Mouse (Mus musculus): ENCODE results near the gene Sp7. TPM values are rescaled to one million over a fixed set of nuclear protein-coding genes. Genes with fewer than 3 reads are reported as not detected.
"Not testable (repeated sequence)": the region's sequence is repeated elsewhere in the genome, so short reads cannot be mapped to it uniquely, and the experiment has no call there.

Sp7 gene
- polyA plus RNA-seq, 1 experiment from 2014 or later = 0.36 TPM

DNA sequence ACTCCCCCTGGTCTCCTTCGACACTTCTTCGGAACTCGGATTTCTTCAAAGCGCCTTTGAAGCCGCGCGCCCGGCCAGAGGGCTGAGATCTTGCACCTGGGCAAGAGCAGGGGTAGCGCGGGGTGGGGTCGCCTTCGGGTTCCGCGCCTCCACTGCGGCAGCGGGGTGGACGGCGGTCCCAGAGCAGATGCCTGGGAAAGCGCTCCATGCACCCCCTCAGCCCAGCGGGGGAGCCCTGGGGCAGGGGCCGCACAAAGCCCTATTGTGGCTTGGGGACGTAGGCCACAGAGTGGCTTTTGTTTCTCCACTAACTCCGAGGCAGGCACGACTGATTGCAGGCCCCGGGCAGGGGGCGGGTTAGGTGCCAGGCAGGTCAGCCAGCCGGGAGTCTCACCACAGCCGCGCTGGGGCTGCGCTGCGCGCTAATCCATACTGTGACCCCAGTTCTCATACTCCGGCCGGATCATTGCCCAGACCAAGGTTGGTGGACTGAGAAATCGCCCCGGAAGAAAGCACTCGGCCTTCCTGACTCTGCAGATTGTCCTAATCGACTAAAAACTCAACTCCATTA lies 11.0 kb downstream of the Sp7 start:
- Histone ChIP-seq H3K4me2 (replicated peaks) (peak overlapping the region; percentile 99), H3K9ac (replicated peaks) (peak overlapping the region; percentile 71), H3K9me3 (no peaks in the 10 kb centered on the region), H3K36me3 (no peaks in the 10 kb centered on the region), H3K4me3 (peak overlapping the region; percentile 64), H3K27ac (replicated peaks) (peak overlapping the region; percentile 64), H3K27me3 (peaks cover 36% of the 10 kb centered on the region), H3K4me1 (peaks cover 28% of the 10 kb centered on the region)
- WGBS = 2% methylated on average over 38 of the region's 38 CpGs
- peak; percentile 31; the same call in 1 of the 2 replicates for ATAC-seq (replicated peaks)

- under 1% methylated on average over 47 of the region's 49 CpGs for WGBS
- no peaks in the 10 kb centered on the region for H3K9me3 ChIP-seq
- peak overlapping the region; percentile 64 for H3K4me3 ChIP-seq
- peak; percentile 47 for ATAC-seq (replicated peaks)
- no peaks in the 10 kb centered on the region for H3K36me3 ChIP-seq
- peaks cover 36% of the 10 kb centered on the region for H3K27me3 ChIP-seq
- H3K27ac ChIP-seq (replicated peaks) = peak overlapping the region; percentile 64
- peak overlapping the region; percentile 71 for H3K9ac ChIP-seq (replicated peaks)
- peak overlapping the region; percentile 99 for H3K4me2 ChIP-seq (replicated peaks)
- peaks cover 28% of the 10 kb centered on the region for H3K4me1 ChIP-seq
Measured at GRCm38 (mm10) chr15:102355134-102355870, 11.7 kb downstream of the Sp7 start.

GRCm38 (mm10) chr15:102353986-102354385 lies 13.0 kb downstream of the Sp7 start:
- no peak overlapping the region for H3K9ac ChIP-seq (replicated peaks)
- H3K27me3 ChIP-seq = peaks cover 32% of the 10 kb centered on the region
- H3K9me3 ChIP-seq = no peaks in the 10 kb centered on the region
- peaks cover 37% of the 10 kb centered on the region for H3K4me1 ChIP-seq
- no peak overlapping the region for H3K4me2 ChIP-seq (replicated peaks)
- ATAC-seq (replicated peaks) = no peak
- H3K4me3 ChIP-seq = no peak overlapping the region
- H3K27ac ChIP-seq (replicated peaks) = no peak overlapping the region
- 80% methylated on average over 2 of the region's 2 CpGs for WGBS
- no peaks in the 10 kb centered on the region for H3K36me3 ChIP-seq

- peaks cover 29% of the 10 kb centered on the region for H3K4me1 ChIP-seq
- no peak overlapping the region for H3K4me2 ChIP-seq (replicated peaks)
- no peak for ATAC-seq (replicated peaks)
- no peaks in the 10 kb centered on the region for H3K9me3 ChIP-seq
- 0 out of 2 replicates have a peak, but pooled peaks cover under 1% of the 10 kb centered on the region for H3K36me3 ChIP-seq
- H3K27ac ChIP-seq (replicated peaks) = no peak overlapping the region
- no peak overlapping the region for H3K9ac ChIP-seq (replicated peaks)
- H3K4me3 ChIP-seq = no peak overlapping the region
- 57% methylated on average over 2 of the region's 2 CpGs for WGBS
- H3K27me3 ChIP-seq = peaks cover 14% of the 10 kb centered on the region
Measured at GRCm38 (mm10) chr15:102352177-102352576, 14.8 kb downstream of the Sp7 start.

DNA sequence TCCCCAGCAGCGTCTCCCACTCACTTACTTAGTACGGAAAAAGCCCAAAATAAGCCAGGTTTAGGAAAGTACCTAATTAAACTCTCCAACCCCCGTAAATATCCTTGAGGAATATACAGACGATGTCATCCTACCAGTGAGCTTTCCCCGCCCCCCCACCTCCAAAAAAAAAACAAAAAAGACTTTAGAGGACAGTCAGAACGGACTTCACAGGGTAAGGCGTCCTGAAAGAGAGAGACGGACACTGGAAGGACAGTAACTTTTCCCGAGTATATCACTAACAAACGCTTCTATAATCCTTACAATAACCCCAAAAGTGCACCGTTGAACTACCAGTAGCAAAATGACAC lies 16.1 kb downstream of the Sp7 start:
- H3K4me3 ChIP-seq = peak overlapping the region; percentile 92
- H3K36me3 ChIP-seq = peaks cover 6% of the 10 kb centered on the region; the same call in 1 of the 2 replicates
- peak; percentile 9; the same call in 1 of the 2 replicates for ATAC-seq (replicated peaks)
- peak overlapping the region; percentile 81; the same call in 1 of the 2 replicates for H3K9ac ChIP-seq (replicated peaks)
- peaks cover 5% of the 10 kb centered on the region for H3K27me3 ChIP-seq
- H3K4me2 ChIP-seq (replicated peaks) = peak overlapping the region; percentile 95
- peaks cover 26% of the 10 kb centered on the region for H3K4me1 ChIP-seq
- 10% methylated on average over 11 of the region's 11 CpGs for WGBS
- H3K27ac ChIP-seq (replicated peaks) = peak overlapping the region; percentile 83; the same call in 1 of the 2 replicates
- no peaks in the 10 kb centered on the region for H3K9me3 ChIP-seq

GRCm38 (mm10) chr15:102350138-102350941 lies 16.6 kb downstream of the Sp7 start, which contains the start of gene Aaas:
Gene Aaas, minus strand, starts transcription at chr15:102350771.
- H3K4me1 ChIP-seq = peaks cover 20% of the 10 kb centered on the region

GRCm38 (mm10) chr15:102346444-102346843 lies 20.5 kb downstream of the Sp7 start:
- Histone ChIP-seq H3K9ac (replicated peaks) (no peak overlapping the region), H3K4me3 (no peak overlapping the region), H3K27me3 (no peaks in the 10 kb centered on the region), H3K9me3 (no peaks in the 10 kb centered on the region), H3K4me1 (peaks cover 13% of the 10 kb centered on the region), H3K36me3 (peaks cover 17% of the 10 kb centered on the region; the same call in 1 of the 2 replicates), H3K27ac (replicated peaks) (no peak overlapping the region), H3K4me2 (replicated peaks) (no peak overlapping the region)
- 85% methylated on average over 4 of the region's 4 CpGs for WGBS
- ATAC-seq (replicated peaks) = no peak

More at GRCm38 (mm10) chr15:102350138-102350941, 16.6 kb downstream of the Sp7 start, which contains the start of gene Aaas:
- Histone ChIP-seq H3K4me3 (peak within 1 kb of the TSS; percentile 92), H3K9ac (replicated peaks) (peak within 1 kb of the TSS; percentile 81), H3K27ac (replicated peaks) (peak within 1 kb of the TSS; percentile 83), H3K36me3 (peaks cover 10% of the 10 kb centered on the region; the same call in 1 of the 2 replicates), H3K4me2 (replicated peaks) (peak within 1 kb of the TSS; percentile 95), H3K9me3 (no peaks in the 10 kb centered on the region), H3K27me3 (no peaks in the 10 kb centered on the region)
- under 1% methylated on average over 56 of the region's 56 CpGs for WGBS
- peak; percentile 92 for ATAC-seq (replicated peaks)

DNA sequence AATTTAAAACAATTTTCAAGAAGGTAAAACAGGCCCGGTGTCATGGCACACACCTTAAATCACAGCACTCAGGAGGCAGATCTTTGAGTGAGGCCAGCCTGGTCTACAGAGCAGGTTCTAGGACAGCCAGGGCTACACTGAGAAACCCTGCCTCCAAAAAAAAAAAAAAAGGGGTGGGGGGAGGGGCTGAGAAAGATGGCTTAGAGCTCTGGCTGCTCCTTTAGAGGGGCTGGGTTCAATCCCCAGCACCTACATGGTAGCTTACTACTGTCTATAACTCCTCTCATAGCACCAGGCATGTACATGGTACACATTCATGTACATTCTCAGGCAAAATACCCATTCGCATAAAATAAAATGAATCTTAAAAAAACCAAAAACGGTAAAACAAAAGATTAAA lies 22.5 kb downstream of the Sp7 start:
- H3K9ac ChIP-seq (replicated peaks) = no peak overlapping the region
- H3K36me3 ChIP-seq = peaks cover 27% of the 10 kb centered on the region; the same call in 1 of the 2 replicates
- no peak overlapping the region for H3K27ac ChIP-seq (replicated peaks)
- H3K27me3 ChIP-seq = no peaks in the 10 kb centered on the region
- H3K4me2 ChIP-seq (replicated peaks) = no peak overlapping the region
- no peaks in the 10 kb centered on the region for H3K9me3 ChIP-seq
- H3K4me1 ChIP-seq = peaks cover 2% of the 10 kb centered on the region
- H3K4me3 ChIP-seq = no peak overlapping the region
- WGBS = 95% methylated on average over 3 of the region's 3 CpGs
- no peak for ATAC-seq (replicated peaks)

- no peak overlapping the region for H3K27ac ChIP-seq (replicated peaks)
- no peak for ATAC-seq (replicated peaks)
- peaks cover 48% of the 10 kb centered on the region for H3K36me3 ChIP-seq
- H3K9me3 ChIP-seq = no peaks in the 10 kb centered on the region
- no peaks in the 10 kb centered on the region for H3K4me1 ChIP-seq
- H3K4me2 ChIP-seq (replicated peaks) = no peak overlapping the region
- H3K4me3 ChIP-seq = no peak overlapping the region
- no peak overlapping the region for H3K9ac ChIP-seq (replicated peaks)
- H3K27me3 ChIP-seq = no peaks in the 10 kb centered on the region
- 12% methylated on average over 1 of the region's 1 CpGs for WGBS
Measured at GRCm38 (mm10) chr15:102341580-102341979, 25.4 kb downstream of the Sp7 start.

- no peaks in the 10 kb centered on the region for H3K4me1 ChIP-seq
- no peak overlapping the region for H3K4me2 ChIP-seq (replicated peaks)
- no peak for ATAC-seq (replicated peaks)
- 78% methylated on average over 5 of the region's 5 CpGs for WGBS
- H3K36me3 ChIP-seq = peaks cover 57% of the 10 kb centered on the region
- H3K27ac ChIP-seq (replicated peaks) = no peak overlapping the region
- no peak overlapping the region for H3K9ac ChIP-seq (replicated peaks)
- no peak overlapping the region for H3K4me3 ChIP-seq
- H3K27me3 ChIP-seq = no peaks in the 10 kb centered on the region
- H3K9me3 ChIP-seq = no peaks in the 10 kb centered on the region
Measured at GRCm38 (mm10) chr15:102339612-102340011, 27.4 kb downstream of the Sp7 start.

GRCm38 (mm10) chr15:102336946-102337345 lies 30.0 kb downstream of the Sp7 start:
- no peaks in the 10 kb centered on the region for H3K9me3 ChIP-seq
- peaks cover 14% of the 10 kb centered on the region for H3K4me1 ChIP-seq
- H3K27me3 ChIP-seq = no peaks in the 10 kb centered on the region
- no peak for ATAC-seq (replicated peaks)
- H3K36me3 ChIP-seq = peaks cover 63% of the 10 kb centered on the region
- 85% methylated on average over 4 of the region's 4 CpGs for WGBS
- H3K27ac ChIP-seq (replicated peaks) = no peak overlapping the region
- no peak overlapping the region for H3K4me2 ChIP-seq (replicated peaks)
- no peak overlapping the region for H3K4me3 ChIP-seq
- no peak overlapping the region for H3K9ac ChIP-seq (replicated peaks)

GRCm38 (mm10) chr15:102335925-102336324 lies 31.1 kb downstream of the Sp7 start:
- H3K4me3 ChIP-seq; H3K27me3 ChIP-seq; H3K9ac ChIP-seq (replicated peaks); H3K4me2 ChIP-seq (replicated peaks); ATAC-seq (replicated peaks); H3K9me3 ChIP-seq; H3K27ac ChIP-seq (replicated peaks): not testable (repeated sequence)
- Histone ChIP-seq H3K36me3 (peaks cover 63% of the 10 kb centered on the region), H3K4me1 (peaks cover 20% of the 10 kb centered on the region)
- WGBS = 92% methylated on average over 5 of the region's 5 CpGs
